Mouse (Mus musculus) cortical plate, adult 2 months (tissue): ENCODE data around the gene Hormad1. TPM values are rescaled to one million over a fixed set of nuclear protein-coding genes. Genes with fewer than 3 reads are reported as not detected.
"Not testable (repeated sequence)": the region's sequence is repeated elsewhere in the genome, so short reads cannot be mapped to it uniquely, and the experiment has no call there.

Experiments used
- H3K27ac ChIP-seq: fragments of 200-500 bp; 2 replicates; pipeline ENCODE4 v1.5.1; 2012; ENCODE audit warnings: low read length, control low read depth, inconsistent platforms; ENCODE audit not compliant: insufficient read depth
- H3K4me1 ChIP-seq: fragments of 200-500 bp; 2 replicates; pipeline ENCODE4 v1.6.1; 2011; ENCODE audit warnings: low read length; ENCODE audit not compliant: control insufficient read depth, insufficient read depth
- H3K4me3 ChIP-seq: fragments of 200-500 bp; 2 replicates; pipeline ENCODE4 v1.5.1; 2011; ENCODE audit warnings: mild to moderate bottlenecking, low read length, control low read depth; ENCODE audit not compliant: insufficient read depth
- CTCF ChIP-seq: fragments of 200-500 bp; IDR thresholded peaks from 2 replicates; pipeline ENCODE4 v1.5.1; 2011; ENCODE audit warnings: mild to moderate bottlenecking, control low read depth, low read length; ENCODE audit not compliant: insufficient read depth; ENCODE audit errors: extremely low read depth
- POLR2A ChIP-seq: fragments of 200-500 bp; IDR thresholded peaks from 2 replicates; pipeline ENCODE4 v1.6.1; 2011; ENCODE audit warnings: mild to moderate bottlenecking, low read length, control low read depth; ENCODE audit not compliant: insufficient read depth; ENCODE audit errors: extremely low read depth
- polyA plus RNA-seq: library from polyadenylated mRNA; depleted of rRNA; stranded (reverse); fragments of >200 nt; gene quantifications from 2 replicates; pipeline ENCODE4 v1.2.3, GENCODE M21; 2012

Gene Hormad1
- polyA plus RNA-seq, 1 experiment: not detected

GRCm38 (mm10) chr3:95606096-95606495, 46.6 kb downstream of the Hormad1 start:
- TF ChIP-seq CTCF (no peak), POLR2A (no peak)
- H3K4me3 ChIP-seq: no peak overlapping the region
- H3K27ac ChIP-seq: no peak overlapping the region
- no peaks in the 10 kb centered on the region for H3K4me1 ChIP-seq

GRCm38 (mm10) chr3:95609195-95609594, 49.7 kb downstream of the Hormad1 start:
- no peak overlapping the region for H3K27ac ChIP-seq
- H3K4me3 ChIP-seq: no peak overlapping the region
- TF ChIP-seq POLR2A (no peak), CTCF (no peak)

GRCm38 (mm10) chr3:95613996-95614395, 54.5 kb downstream of the Hormad1 start:
- H3K27ac ChIP-seq: no peak overlapping the region
- H3K4me1 ChIP-seq: no peaks in the 10 kb centered on the region
- TF ChIP-seq CTCF: no peak
- TF ChIP-seq POLR2A: no peak
- H3K4me3 ChIP-seq: no peak overlapping the region

More at GRCm38 (mm10) chr3:95609195-95609594, 49.7 kb downstream of the Hormad1 start:
- no peaks in the 10 kb centered on the region for H3K4me1 ChIP-seq

GRCm38 (mm10) chr3:95618511-95618910, 59.0 kb downstream of the Hormad1 start:
- TF ChIP-seq CTCF: no peak
- no peak for TF ChIP-seq POLR2A
- no peak overlapping the region for H3K4me3 ChIP-seq
- no peak overlapping the region for H3K27ac ChIP-seq
- H3K4me1 ChIP-seq: no peaks in the 10 kb centered on the region

GRCm38 (mm10) chr3:95621241-95621640, 61.8 kb downstream of the Hormad1 start:
- Histone ChIP-seq H3K27ac (no peak overlapping the region), H3K4me1 (no peaks in the 10 kb centered on the region), H3K4me3 (no peak overlapping the region)
- TF ChIP-seq POLR2A (no peak), CTCF (no peak)

GRCm38 (mm10) chr3:95622421-95622820, 62.9 kb downstream of the Hormad1 start:
- not testable (repeated sequence) for H3K4me1 ChIP-seq, H3K27ac ChIP-seq, H3K4me3 ChIP-seq

GRCm38 (mm10) chr3:95623551-95623950, 64.1 kb downstream of the Hormad1 start:
- peaks cover 4% of the 10 kb centered on the region for H3K4me1 ChIP-seq
- TF ChIP-seq POLR2A: no peak
- no peak for TF ChIP-seq CTCF
- no peak overlapping the region for H3K27ac ChIP-seq
- H3K4me3 ChIP-seq: no peak overlapping the region

- not testable (repeated sequence) for H3K27ac ChIP-seq, H3K4me1 ChIP-seq
- peak overlapping the region; percentile 45; the same call in 1 of the 2 replicates for H3K4me3 ChIP-seq
Measured at GRCm38 (mm10) chr3:95623991-95624515, 64.6 kb downstream of the Hormad1 start.

- TF ChIP-seq CTCF: no peak
- peak; percentile 89 for TF ChIP-seq POLR2A
Measured at GRCm38 (mm10) chr3:95624628-95625503, 65.4 kb downstream of the Hormad1 start, which contains the start of gene Ensa. TSS of gene Ensa (plus strand) at chr3:95624993.

GRCm38 (mm10) chr3:95627763-95628162, 68.3 kb downstream of the Hormad1 start:
- H3K27ac ChIP-seq: no peak overlapping the region
- peak; percentile 72 for TF ChIP-seq POLR2A
- no peak for TF ChIP-seq CTCF
- H3K4me3 ChIP-seq: no peak overlapping the region
- H3K4me1 ChIP-seq: peaks cover 11% of the 10 kb centered on the region

More at GRCm38 (mm10) chr3:95624628-95625503, 65.4 kb downstream of the Hormad1 start, which contains the start of gene Ensa:
- H3K4me3 ChIP-seq: peak within 1 kb of the TSS; percentile 45
- H3K4me1 ChIP-seq: peaks cover 10% of the 10 kb centered on the region
- H3K27ac ChIP-seq: peak within 1 kb of the TSS; percentile 79
